Mouse (Mus musculus) fibroblast of lung, adult 2 months (primary cell): ENCODE results near the gene Nbdy.

ENCODE experiments used
- DNase-seq: peaks from one replicate; pipeline ENCODE4 v3.0.0-alpha.2; 2011; ENCODE audit warnings: low read depth

Nbdy gene

GRCm38 (mm10) chrX:153723110-153723916 lies at the start of gene Nbdy:
Nbdy (plus strand) TSS chrX:153723590.
- no peak for DNase-seq

GRCm38 (mm10) chrX:153695782-153696395 lies 27.5 kb upstream of the Nbdy start, which contains the start of gene Kctd12b:
Kctd12b (minus strand) TSS chrX:153696391.
- no peak for DNase-seq

- DNase-seq: no peak
Observed at GRCm38 (mm10) chrX:153700463-153700862, 22.9 kb upstream of the Nbdy start.

- DNase-seq: no peak
Observed at GRCm38 (mm10) chrX:153707735-153708134, 15.7 kb upstream of the Nbdy start.

- no peak for DNase-seq
Observed at GRCm38 (mm10) chrX:153716716-153717115, 6.7 kb upstream of the Nbdy start.

GRCm38 (mm10) chrX:153719602-153720001 lies 3.8 kb upstream of the Nbdy start:
- no peak for DNase-seq

GRCm38 (mm10) chrX:153724400-153724799 lies 1.0 kb downstream of the Nbdy start:
- no peak for DNase-seq

GRCm38 (mm10) chrX:153735697-153736096 lies 12.3 kb downstream of the Nbdy start:
- DNase-seq: no peak

GRCm38 (mm10) chrX:153742493-153742892 lies 19.1 kb downstream of the Nbdy start:
- DNase-seq: no peak

GRCm38 (mm10) chrX:153749230-153749629 lies 25.8 kb downstream of the Nbdy start:
- no peak for DNase-seq
